Mouse (Mus musculus): ENCODE measurements around the gene Dusp23. TPM values are rescaled to one million over a fixed set of nuclear protein-coding genes. Genes with fewer than 3 reads are reported as not detected.

The Dusp23 gene
- polyA plus RNA-seq, 1 experiment from 2014 or later, result 5.0 TPM

GRCm38 (mm10) chr1:172649396-172649795 is 16.6 kb upstream of the Dusp23 start:
- no peak for ATAC-seq
- Histone ChIP-seq H3K27me3 (replicated peaks) (no peaks in the 10 kb centered on the region), H3K4me1 (no peaks in the 10 kb centered on the region), H3K36me3 (no peaks in the 10 kb centered on the region), H3K27ac (no peak overlapping the region), H3K9ac (no peak overlapping the region), H3K4me2 (no peak overlapping the region), H3K4me3 (no peak overlapping the region), H3K9me3 (replicated peaks) (no peaks in the 10 kb centered on the region)
- 65% methylated on average over 9 of the region's 9 CpGs for WGBS (ENCODE audit: insufficient replicate concordance)

GRCm38 (mm10) chr1:172647236-172647635 is 14.5 kb upstream of the Dusp23 start:
- ATAC-seq, result no peak
- 51% methylated on average over 4 of the region's 4 CpGs for WGBS (ENCODE audit: insufficient replicate concordance)
- Histone ChIP-seq H3K4me2 (no peak overlapping the region), H3K27ac (no peak overlapping the region), H3K9me3 (replicated peaks) (no peaks in the 10 kb centered on the region), H3K4me3 (no peak overlapping the region), H3K4me1 (no peaks in the 10 kb centered on the region), H3K36me3 (no peaks in the 10 kb centered on the region), H3K27me3 (replicated peaks) (no peaks in the 10 kb centered on the region), H3K9ac (no peak overlapping the region)

- WGBS (ENCODE audit: insufficient replicate concordance), result 27% methylated on average over 2 of the region's 2 CpGs
- H3K4me3 ChIP-seq, result no peak overlapping the region
- no peaks in the 10 kb centered on the region for H3K4me1 ChIP-seq
- ATAC-seq, result no peak
- H3K9me3 ChIP-seq (replicated peaks), result no peaks in the 10 kb centered on the region
- no peak overlapping the region for H3K9ac ChIP-seq
- H3K4me2 ChIP-seq, result no peak overlapping the region
- H3K36me3 ChIP-seq, result no peaks in the 10 kb centered on the region
- H3K27me3 ChIP-seq (replicated peaks), result no peaks in the 10 kb centered on the region
- H3K27ac ChIP-seq, result no peak overlapping the region
Observed at GRCm38 (mm10) chr1:172638781-172639180, 6.0 kb upstream of the Dusp23 start.

- H3K27ac ChIP-seq, result no peak overlapping the region
- no peaks in the 10 kb centered on the region for H3K27me3 ChIP-seq (replicated peaks)
- 59% methylated on average over 4 of the region's 4 CpGs for WGBS (ENCODE audit: insufficient replicate concordance)
- H3K36me3 ChIP-seq, result no peaks in the 10 kb centered on the region
- H3K4me3 ChIP-seq, result no peak overlapping the region
- no peak for ATAC-seq
- H3K9me3 ChIP-seq (replicated peaks), result no peaks in the 10 kb centered on the region
- H3K4me2 ChIP-seq, result no peak overlapping the region
- H3K4me1 ChIP-seq, result 0 out of 2 replicates have a peak, but pooled peaks cover 4% of the 10 kb centered on the region
- H3K9ac ChIP-seq, result no peak overlapping the region
Observed at GRCm38 (mm10) chr1:172637801-172638200, 5.0 kb upstream of the Dusp23 start.

GRCm38 (mm10) chr1:172636266-172636665 is 3.5 kb upstream of the Dusp23 start:
- no peaks in the 10 kb centered on the region for H3K27me3 ChIP-seq (replicated peaks)
- no peaks in the 10 kb centered on the region for H3K9me3 ChIP-seq (replicated peaks)
- no peak overlapping the region for H3K27ac ChIP-seq
- H3K36me3 ChIP-seq, result no peaks in the 10 kb centered on the region
- H3K4me3 ChIP-seq, result no peak overlapping the region
- peaks cover 10% of the 10 kb centered on the region; the same call in 1 of the 2 replicates for H3K4me1 ChIP-seq
- 80% methylated on average over 5 of the region's 5 CpGs for WGBS (ENCODE audit: insufficient replicate concordance)
- no peak overlapping the region for H3K9ac ChIP-seq
- no peak for ATAC-seq
- no peak overlapping the region for H3K4me2 ChIP-seq

GRCm38 (mm10) chr1:172635258-172635657 is 2.5 kb upstream of the Dusp23 start:
- Histone ChIP-seq H3K9ac (no peak overlapping the region), H3K9me3 (replicated peaks) (no peaks in the 10 kb centered on the region), H3K4me2 (no peak overlapping the region), H3K4me3 (no peak overlapping the region), H3K27me3 (replicated peaks) (no peaks in the 10 kb centered on the region), H3K4me1 (peaks cover 10% of the 10 kb centered on the region; the same call in 1 of the 2 replicates), H3K27ac (no peak overlapping the region), H3K36me3 (no peaks in the 10 kb centered on the region)
- ATAC-seq, result no peak
- 30% methylated on average over 4 of the region's 4 CpGs for WGBS (ENCODE audit: insufficient replicate concordance)

GRCm38 (mm10) chr1:172634136-172634535 is 1.4 kb upstream of the Dusp23 start:
- no peaks in the 10 kb centered on the region for H3K27me3 ChIP-seq (replicated peaks)
- no peak overlapping the region for H3K27ac ChIP-seq
- H3K9me3 ChIP-seq (replicated peaks), result no peaks in the 10 kb centered on the region
- H3K4me2 ChIP-seq, result no peak overlapping the region
- no peak overlapping the region for H3K9ac ChIP-seq
- no peak for ATAC-seq
- no peak overlapping the region for H3K4me3 ChIP-seq
- no peaks in the 10 kb centered on the region for H3K36me3 ChIP-seq
- peaks cover 10% of the 10 kb centered on the region; the same call in 1 of the 2 replicates for H3K4me1 ChIP-seq
- WGBS (ENCODE audit: insufficient replicate concordance), result 83% methylated on average over 2 of the region's 2 CpGs

GRCm38 (mm10) chr1:172631721-172632120 is 1.0 kb downstream of the Dusp23 start:
- no peak for ATAC-seq
- H3K27me3 ChIP-seq (replicated peaks), result no peaks in the 10 kb centered on the region
- WGBS (ENCODE audit: insufficient replicate concordance), result 84% methylated on average over 5 of the region's 5 CpGs
- H3K9ac ChIP-seq, result no peak overlapping the region
- H3K4me1 ChIP-seq, result peaks cover 10% of the 10 kb centered on the region; the same call in 1 of the 2 replicates
- no peaks in the 10 kb centered on the region for H3K36me3 ChIP-seq
- H3K4me3 ChIP-seq, result no peak overlapping the region
- no peak overlapping the region for H3K4me2 ChIP-seq
- H3K9me3 ChIP-seq (replicated peaks), result no peaks in the 10 kb centered on the region
- no peak overlapping the region for H3K27ac ChIP-seq

- WGBS (ENCODE audit: insufficient replicate concordance), result 69% methylated on average over 7 of the region's 7 CpGs
- Histone ChIP-seq H3K4me2 (no peak overlapping the region), H3K27ac (no peak overlapping the region), H3K27me3 (replicated peaks) (no peaks in the 10 kb centered on the region), H3K9ac (no peak overlapping the region), H3K36me3 (no peaks in the 10 kb centered on the region), H3K9me3 (replicated peaks) (no peaks in the 10 kb centered on the region), H3K4me1 (peaks cover 10% of the 10 kb centered on the region; the same call in 1 of the 2 replicates), H3K4me3 (no peak overlapping the region)
- no peak for ATAC-seq
Observed at GRCm38 (mm10) chr1:172629831-172630230, 2.9 kb downstream of the Dusp23 start.

- H3K36me3 ChIP-seq, result no peaks in the 10 kb centered on the region
- no peak overlapping the region for H3K9ac ChIP-seq
- no peak for ATAC-seq
- no peaks in the 10 kb centered on the region for H3K27me3 ChIP-seq (replicated peaks)
- no peaks in the 10 kb centered on the region for H3K4me1 ChIP-seq
- no peak overlapping the region for H3K4me2 ChIP-seq
- no peak overlapping the region for H3K27ac ChIP-seq
- WGBS (ENCODE audit: insufficient replicate concordance), result 78% methylated on average over 3 of the region's 3 CpGs
- H3K4me3 ChIP-seq, result no peak overlapping the region
- no peaks in the 10 kb centered on the region for H3K9me3 ChIP-seq (replicated peaks)
Observed at GRCm38 (mm10) chr1:172626306-172626705, 6.5 kb downstream of the Dusp23 start.

- 68% methylated on average over 3 of the region's 3 CpGs for WGBS (ENCODE audit: insufficient replicate concordance)
- Histone ChIP-seq H3K9me3 (replicated peaks) (no peaks in the 10 kb centered on the region), H3K4me2 (no peak overlapping the region), H3K27me3 (replicated peaks) (no peaks in the 10 kb centered on the region), H3K4me3 (no peak overlapping the region), H3K9ac (no peak overlapping the region), H3K27ac (no peak overlapping the region), H3K36me3 (no peaks in the 10 kb centered on the region), H3K4me1 (no peaks in the 10 kb centered on the region)
- ATAC-seq, result no peak
Observed at GRCm38 (mm10) chr1:172624081-172624480, 8.7 kb downstream of the Dusp23 start.

- Histone ChIP-seq H3K9me3 (replicated peaks) (no peaks in the 10 kb centered on the region), H3K36me3 (no peaks in the 10 kb centered on the region), H3K4me2 (no peak overlapping the region), H3K4me3 (no peak overlapping the region), H3K27ac (no peak overlapping the region), H3K27me3 (replicated peaks) (no peaks in the 10 kb centered on the region), H3K4me1 (no peaks in the 10 kb centered on the region), H3K9ac (no peak overlapping the region)
- ATAC-seq, result no peak
- 30% methylated on average over 5 of the region's 5 CpGs for WGBS (ENCODE audit: insufficient replicate concordance)
Observed at GRCm38 (mm10) chr1:172623599-172623998, 9.2 kb downstream of the Dusp23 start.

GRCm38 (mm10) chr1:172619235-172619634 is 13.5 kb downstream of the Dusp23 start:
- ATAC-seq, result no peak
- H3K9me3 ChIP-seq (replicated peaks), result no peaks in the 10 kb centered on the region
- H3K27ac ChIP-seq, result no peak overlapping the region
- H3K4me3 ChIP-seq, result no peak overlapping the region
- no peak overlapping the region for H3K4me2 ChIP-seq
- no peak overlapping the region for H3K9ac ChIP-seq
- no peaks in the 10 kb centered on the region for H3K36me3 ChIP-seq
- H3K27me3 ChIP-seq (replicated peaks), result peaks cover 19% of the 10 kb centered on the region
- 13% methylated on average over 7 of the region's 7 CpGs for WGBS (ENCODE audit: insufficient replicate concordance)
- no peaks in the 10 kb centered on the region for H3K4me1 ChIP-seq
